Mouse (Mus musculus) regulatory T cell (primary cell): ENCODE results near the gene Ccni.

Experiments used
- in situ Hi-C: fragments of 300-600 bp; cut with MboI, MseI; formaldehyde crosslinking; loops from one replicate; pipeline ENCODE4 v1.15.1; 2025; ENCODE audit warnings: high pct_unique_total_duplicates

The Ccni gene

DNA sequence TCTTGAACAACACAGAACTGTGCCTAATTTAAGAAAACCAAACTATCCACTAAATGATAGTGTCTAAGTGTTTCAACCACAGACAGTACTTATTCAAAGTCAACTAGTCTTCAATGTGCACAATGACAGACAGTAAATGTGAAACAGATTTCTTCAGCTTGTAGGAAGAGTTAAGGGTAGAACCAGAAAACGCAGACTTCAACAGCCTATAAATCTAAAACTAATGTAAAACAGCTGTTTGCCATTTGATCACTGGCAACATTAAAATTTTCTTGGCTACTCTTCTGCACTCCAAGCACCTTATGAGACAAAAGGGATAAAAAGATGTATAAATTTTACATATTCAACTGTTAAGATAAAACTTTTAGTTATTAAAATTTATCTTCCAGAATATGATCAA is 5.1 kb downstream of the Ccni start:
- in situ Hi-C loops: no loop called here

DNA sequence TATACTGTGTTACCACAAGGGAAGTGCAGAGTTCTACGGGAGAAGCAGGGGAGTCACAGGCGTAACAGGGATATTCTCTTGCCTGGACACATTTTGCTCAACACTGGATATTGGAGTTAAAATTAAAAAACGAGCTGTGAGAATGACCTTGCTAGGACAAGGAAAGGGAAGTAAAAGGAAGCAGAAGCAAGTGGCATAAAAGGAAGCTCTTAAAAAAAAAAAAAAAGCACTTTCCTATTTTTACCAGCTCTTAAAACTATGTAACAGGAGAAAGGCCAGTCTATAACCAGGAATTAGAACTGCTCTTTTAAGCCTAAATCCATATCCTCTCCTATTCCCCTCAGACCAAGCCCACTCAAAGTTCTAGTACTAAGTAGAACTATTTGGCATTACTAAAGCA is 8.1 kb downstream of the Ccni start:
- in situ Hi-C loops: no loop called here

DNA sequence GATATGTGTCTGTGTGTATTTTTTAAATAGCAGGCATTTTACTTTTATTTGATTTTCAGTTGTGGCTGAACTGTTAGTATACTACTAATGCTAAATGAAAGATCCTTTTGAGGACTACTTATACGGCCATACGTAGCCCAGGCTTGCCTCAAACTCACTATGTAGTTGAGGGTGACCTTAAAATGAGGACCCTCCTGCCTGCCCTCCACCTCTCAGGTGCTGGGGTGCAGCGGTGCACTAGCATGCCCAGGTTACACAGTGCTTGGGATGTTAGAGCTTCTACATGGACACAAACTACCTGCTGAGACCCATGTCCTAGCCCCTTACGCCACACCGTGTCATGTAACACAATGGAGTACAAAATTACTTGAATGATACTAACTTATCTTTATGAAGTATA is 15.9 kb downstream of the Ccni start:
- in situ Hi-C loops: no loop called here

DNA sequence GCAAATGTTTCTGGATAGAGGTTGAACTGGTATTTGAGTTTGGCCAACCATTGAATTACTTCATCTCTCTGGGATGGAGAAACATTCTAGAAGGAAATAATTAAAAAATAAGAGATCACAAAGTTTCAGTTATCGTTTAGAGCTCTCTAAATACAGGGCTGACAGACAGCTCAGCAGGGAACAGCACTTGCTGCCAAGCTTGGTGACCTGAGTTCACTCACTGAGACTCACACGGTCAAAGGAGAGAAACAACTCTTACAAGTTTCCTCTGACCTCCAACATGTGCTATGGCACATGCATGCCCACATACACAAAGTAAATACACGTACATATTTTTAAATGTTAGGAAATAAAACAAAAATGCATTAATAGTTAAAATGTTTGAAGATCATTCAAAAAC is 16.7 kb downstream of the Ccni start:
- in situ Hi-C loops: no loop called here

DNA sequence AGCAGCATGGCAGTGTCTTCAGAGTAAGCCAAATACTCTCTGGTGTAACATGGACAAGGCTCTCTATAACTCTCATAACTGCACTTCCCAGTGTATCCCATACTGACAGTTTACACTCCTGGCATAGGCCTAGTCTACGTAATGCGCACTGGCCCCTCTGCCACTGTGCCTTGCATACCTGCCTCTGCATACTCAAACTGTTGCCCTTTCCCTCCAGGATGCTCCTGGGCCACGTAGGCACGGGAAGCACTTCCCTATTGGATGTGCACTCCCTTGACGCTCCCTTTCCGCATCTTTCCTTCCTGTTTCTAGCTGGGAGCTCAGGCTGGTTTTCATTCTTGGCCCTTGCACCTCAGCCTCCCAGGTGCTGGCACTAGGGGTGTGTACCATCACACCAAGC is 21.7 kb downstream of the Ccni start:
- in situ Hi-C loops: no loop called here

DNA sequence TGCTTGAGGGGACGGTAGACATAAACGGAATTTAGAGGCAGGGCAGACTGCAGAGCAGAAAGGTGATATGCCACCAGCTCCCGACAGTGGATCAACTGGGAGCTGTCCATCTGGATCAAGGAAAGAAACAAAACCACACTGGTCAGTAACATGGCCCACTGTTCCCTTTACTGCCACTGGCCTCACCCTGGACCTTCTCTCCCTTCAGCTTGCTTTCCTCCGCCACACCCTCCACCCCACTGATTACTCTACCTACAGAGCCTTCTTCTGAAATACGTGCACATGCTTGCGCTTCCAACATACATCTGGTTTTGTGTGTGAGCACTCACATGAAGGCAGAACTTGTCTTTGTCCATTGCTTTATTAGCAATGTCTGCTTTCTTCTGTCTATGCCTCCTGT is 23.0 kb downstream of the Ccni start:
- in situ Hi-C loops: no loop called here

DNA sequence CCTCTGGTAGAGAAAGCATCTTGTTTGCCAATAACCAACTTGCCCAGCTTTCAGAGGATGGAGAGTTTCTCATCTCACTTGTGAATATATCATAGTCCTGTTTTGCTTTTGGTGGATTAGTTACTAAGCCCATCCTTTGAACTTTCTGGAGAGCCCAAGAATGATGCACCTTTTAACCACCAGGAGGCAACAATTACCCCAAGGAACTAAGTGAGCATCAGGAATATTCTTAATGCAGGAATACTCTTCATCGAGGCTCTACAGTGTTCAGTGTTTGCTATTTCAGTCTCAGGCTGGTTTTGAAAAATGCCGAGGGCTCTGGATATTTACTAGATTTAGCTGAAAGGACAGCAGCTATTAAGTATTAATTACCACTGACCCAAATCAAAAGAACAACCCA is 26.0 kb downstream of the Ccni start:
- in situ Hi-C loops: no loop called here

DNA sequence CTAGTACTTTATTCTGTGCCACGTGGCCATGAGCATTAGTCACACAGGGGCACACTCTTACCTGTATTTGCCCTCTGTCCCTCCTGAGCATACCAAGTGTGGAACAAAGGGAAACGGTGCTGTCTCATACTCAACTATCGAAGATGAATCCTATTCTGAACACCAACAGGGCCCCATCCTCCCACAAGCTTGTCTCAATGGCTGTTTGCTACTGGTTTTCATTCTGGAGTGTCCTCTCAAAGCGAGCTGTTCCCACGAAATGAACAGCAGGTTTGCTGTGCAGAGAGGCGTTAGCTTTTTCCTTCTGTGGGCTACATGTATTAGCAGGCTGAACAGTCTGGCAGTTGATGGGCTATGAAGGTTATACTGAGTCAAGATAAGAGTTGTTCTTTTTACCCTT is 27.7 kb downstream of the Ccni start:
- in situ Hi-C loops: no loop called here

DNA sequence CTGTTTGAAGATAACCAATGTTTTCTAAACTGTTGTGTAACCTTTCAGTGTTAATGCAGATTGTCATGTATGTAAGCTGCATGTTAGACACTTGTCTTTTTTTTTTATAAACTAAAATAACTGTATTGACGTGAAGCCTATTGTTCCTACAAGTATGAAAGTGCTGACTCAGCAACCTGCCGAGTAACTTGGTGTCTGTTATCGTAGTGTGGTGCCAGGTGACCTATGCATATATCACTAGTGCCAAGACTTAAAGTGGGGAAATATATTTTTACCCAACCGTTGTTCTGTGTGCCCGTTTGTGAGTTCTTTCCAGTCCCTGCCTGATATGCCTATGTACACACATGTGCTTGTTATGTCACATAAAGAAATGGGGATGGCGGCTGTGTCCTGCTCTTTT is 31.6 kb downstream of the Ccni start:
- in situ Hi-C loops: no loop called here

DNA sequence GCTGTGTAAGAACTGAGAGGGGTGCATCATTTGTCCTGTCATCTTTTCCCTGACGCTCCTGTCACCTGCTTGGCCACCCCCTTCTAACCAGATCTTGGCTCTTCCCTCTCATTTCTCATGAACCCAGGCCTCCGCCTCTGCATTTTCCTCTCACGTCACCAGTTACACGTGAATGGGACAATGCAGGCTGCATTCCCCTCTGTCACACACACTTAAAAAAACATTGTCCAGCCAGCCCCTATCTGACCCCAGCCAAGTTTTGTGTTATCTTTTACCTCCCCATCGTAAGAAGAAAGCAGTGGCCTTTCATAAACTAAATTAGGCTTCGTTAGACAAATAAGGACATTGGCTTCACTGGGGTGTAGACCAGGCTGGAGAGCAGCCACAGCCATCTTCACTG is 33.8 kb downstream of the Ccni start:
- in situ Hi-C loops: no loop called here

DNA sequence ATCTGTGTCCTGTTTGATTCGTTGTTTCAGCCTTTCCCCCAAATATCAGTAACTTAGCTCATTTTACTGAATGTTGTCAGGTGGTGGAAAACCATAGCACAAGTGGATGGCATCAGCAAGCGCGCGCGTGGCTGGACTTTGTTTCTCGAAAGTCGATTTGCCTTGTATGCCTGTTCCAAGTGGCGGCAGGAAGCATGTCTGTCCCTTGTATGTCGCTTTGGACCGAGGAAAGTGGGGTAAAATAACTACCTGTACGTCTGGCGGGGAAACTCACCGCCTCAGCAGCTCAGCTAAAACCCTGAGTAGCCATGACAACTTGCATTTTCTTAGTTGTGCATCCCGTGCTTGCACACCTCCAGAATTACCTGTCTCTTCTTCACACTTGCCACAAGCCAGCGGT is 34.9 kb downstream of the Ccni start:
- in situ Hi-C loops: no loop called here

DNA sequence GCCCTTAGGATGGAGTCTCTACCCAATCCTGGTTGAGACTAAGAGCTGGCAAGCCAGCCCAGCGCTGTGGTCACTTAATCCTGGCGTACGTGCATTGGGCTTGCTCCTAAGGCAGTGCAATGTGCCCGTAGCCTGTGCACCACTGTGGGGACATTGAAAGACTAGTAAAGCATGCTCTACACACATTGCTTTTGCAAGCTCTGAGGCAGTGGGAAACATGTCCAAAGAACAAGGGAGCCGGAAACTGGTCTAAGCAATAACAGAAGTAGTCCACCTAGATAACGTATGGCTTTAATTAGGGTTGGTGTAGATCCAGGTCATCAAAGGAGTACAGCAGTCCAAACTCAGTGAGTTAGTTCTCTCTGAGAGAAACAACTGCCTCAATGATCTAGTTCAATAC is 37.6 kb downstream of the Ccni start:
- in situ Hi-C loops: loop anchor here (5.0 to 10.0 kb wide), 2 partner anchors 46 to 184 kb away; no protein-coding TSS in a partner anchor

DNA sequence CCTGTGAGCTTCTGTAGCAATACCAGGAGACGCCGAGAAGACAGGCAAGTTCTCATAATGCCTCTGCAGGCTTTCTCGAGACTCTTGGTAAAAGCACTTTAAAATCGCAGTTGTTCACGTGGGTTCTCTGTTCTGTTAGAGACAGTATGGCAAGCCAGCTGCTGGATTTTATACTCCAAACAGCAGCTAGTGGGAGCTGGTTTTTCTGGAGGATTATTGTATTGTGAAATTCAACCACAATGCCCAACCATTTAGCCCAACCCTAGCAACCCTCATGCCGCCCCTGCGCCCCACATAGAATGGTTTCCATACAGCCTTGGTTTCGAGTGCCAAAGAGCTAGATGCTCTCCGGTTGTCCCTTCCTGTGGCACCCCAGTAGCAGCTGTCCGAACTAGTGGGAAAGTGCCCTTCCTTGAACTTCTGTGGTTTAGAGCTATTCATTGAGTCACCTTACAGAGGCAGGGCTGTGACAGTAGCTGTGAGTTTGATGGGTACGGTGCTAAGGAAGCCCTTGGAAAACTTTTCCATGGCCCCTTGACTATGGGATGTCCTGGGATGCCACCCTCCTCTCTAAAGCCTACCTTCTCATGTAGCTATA is 38.3 kb downstream of the Ccni start:
- in situ Hi-C loops: loop anchor here (5.0 to 10.0 kb wide), 2 partner anchors 46 to 183 kb away; no protein-coding TSS in a partner anchor

DNA sequence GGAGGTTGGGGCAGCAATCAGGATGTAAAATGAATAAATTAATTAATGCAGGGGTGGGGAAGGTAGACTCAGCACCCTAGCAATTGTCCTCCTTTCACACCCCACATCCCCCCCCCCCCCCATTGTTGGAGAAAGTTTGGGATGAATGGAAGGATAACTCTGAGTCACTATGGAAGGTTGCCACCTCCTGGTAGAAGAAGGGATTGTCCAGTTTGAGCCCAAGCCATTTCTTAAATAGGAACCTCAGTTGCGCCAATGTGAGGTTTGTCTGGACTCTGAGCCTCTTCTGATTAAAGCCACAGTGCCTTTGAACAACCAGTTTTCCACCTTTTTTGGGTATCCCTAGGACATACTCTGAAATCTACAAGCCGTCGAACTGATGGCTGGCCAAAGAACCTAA is 42.8 kb downstream of the Ccni start:
- in situ Hi-C loops: loop anchor here (10.0 kb wide), 1 partner anchor 179 kb away; no protein-coding TSS in a partner anchor

DNA sequence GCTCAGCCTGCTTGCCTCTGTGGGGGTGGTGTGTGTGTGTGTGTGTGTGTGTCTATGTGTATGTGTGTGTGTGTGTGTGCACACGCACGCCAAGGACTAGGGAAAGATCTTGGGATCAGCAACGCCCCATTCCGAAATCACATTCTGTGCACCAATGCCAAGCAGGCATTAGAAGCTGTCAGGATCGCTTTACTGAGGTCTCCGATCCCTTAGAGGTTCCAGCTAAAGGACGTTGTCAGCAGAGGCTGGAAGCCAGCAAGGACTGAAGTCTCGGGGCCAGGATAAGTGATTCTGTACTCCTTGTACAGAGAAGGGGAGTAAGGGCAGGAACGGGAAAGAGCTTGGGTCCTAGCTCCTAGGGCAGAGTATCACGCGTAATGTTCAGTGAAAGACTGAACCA is 51.9 kb downstream of the Ccni start:
- in situ Hi-C loops: no loop called here

DNA sequence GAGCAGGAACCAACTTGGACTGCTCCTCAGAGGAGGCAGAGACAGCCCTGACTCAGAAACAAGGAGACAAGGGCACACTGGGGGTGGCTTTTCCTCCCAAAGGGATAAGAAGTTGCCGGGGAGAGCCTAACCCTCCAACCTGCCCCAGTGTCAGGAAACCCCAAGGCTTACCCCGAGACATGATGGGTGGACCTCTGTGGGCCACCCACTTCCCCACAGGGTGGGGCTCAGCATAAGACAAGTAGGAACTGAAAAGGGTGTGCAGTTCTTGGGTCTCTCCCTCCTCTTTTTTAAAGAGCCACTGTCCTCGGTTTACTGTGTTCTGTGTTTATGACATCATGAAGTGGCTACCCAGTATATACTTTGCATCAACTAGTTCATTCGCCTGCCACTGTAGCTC is 53.8 kb downstream of the Ccni start:
- in situ Hi-C loops: no loop called here

DNA sequence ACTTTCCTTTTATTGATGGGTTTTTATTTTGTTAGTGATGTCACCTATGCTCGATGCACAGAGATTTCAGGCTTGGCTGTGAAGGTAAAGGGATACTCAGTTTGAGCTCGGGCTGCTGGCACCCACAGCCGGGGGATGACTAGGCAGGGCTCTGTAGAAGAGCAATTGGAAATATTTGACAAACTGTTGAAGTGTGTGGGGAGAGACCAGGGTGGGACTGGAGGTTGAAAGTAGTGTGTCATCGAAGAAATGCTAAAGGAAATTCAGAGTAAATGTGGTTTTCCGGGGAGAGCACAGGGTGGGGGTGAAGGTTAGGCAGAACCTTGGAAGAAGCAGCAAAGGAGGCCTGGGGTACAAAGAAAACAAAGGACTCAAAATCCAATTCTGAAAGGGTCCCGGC is 54.3 kb downstream of the Ccni start:
- in situ Hi-C loops: no loop called here

DNA sequence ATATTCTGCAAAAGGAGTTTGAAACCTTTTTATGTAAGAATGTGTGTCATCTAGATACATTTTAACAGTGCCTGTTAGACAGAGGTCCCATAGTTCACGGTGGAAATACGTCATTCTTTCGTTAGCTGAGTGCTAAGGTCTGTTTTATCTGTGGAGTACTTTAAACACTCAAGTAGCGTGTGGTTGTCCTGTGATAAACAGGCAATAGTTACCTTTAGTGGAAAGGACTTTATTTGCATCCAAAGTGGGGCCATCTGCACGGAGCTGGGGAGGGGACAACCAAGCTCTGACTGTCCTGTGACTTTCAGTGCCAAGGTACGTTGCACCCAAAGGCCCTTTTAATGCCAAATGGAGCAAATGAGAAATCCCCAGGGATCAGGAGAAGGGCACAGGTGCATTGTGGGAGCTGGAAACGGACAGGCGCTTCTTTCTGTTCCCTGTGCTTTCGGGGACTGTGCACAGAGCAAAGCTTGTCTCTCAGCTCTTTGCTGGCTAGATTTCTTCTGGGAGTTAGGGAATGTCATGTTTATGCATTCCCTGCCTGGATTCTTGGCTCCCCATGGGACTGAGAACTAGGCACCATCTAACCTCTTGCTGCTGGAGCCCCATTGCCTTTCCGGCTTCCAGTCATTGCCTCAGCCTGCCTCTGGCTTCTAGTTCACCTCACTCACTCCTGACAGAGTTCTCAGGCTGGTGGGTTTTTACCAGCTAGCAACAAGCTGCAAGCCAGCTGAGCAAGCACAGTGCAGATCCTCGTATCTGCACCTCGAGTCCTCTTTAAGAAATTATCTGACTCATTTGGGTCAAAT is 56.1 kb downstream of the Ccni start:
- in situ Hi-C loops: no loop called here

DNA sequence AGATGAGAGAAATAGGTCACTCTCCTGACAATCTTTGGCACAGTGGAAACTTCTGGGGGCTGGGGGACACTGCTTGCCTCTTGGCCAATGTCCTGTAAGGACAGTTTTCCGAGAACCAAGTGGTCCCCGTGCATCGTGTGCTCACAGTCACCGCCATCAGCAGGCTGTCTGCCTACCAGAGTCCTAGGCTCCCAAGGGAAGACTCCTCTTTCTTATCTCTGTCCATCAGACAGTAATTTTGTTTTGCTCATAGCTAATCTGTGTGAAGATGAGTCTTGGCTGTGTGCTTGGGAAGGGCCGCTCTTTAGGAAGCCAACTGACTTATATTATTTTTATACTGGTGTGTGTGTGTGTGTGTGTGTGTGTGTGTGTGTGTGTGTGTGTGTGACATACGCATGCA is 60.8 kb downstream of the Ccni start:
- in situ Hi-C loops: no loop called here

DNA sequence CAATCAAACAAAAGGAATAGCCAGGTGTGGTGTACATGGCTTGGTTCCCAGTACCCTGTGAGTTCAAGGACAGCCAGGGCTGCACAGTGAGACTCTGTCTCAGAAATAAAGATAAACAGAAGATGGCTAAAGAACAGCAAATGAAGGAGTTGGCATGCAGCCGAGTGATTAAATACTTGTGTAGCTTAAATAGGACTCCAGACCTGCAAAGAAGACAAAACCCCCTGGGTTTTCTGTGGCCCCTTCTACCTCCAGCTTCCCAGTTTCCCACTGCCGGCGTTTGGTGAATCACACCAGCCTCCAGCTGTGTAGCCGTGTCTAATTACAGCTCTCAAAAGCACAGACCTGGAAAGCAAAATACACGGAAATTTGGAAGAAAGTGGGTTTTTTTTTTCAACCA is 61.4 kb downstream of the Ccni start:
- in situ Hi-C loops: no loop called here

DNA sequence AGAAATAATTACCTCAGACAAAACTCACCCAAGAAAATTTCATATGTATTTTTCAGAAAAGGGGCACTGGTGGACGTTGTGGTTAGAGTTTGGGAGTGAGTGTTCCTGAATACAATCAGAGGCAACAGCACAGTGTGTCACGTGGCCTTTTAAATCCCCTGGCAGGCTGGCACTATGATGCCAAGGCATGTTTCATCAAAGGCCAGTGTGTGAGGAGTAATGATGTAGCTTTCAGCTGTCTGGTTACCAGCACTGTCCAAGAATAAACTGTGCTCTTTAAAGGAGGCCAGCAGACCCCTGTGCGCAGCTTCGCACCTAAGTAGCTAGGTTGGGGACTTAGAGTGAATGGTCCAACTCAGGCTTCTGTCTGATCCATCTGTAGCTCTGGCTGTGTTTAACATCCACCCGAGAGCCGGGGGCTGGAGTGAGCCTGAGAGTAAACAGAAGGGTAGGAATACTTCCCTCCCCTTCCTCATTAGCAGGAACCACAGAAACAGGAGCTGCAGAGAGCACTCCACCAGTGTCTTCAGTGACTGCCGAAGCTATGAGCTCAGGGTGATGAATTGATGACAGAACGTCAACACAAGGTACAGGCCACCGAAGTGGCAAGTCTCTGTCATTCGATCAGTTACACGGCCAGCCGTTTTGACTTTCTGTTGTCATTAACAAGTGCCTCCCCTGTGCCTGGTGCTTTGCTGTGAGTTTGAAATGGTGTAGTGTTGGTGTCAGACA is 62.8 kb downstream of the Ccni start:
- in situ Hi-C loops: no loop called here

DNA sequence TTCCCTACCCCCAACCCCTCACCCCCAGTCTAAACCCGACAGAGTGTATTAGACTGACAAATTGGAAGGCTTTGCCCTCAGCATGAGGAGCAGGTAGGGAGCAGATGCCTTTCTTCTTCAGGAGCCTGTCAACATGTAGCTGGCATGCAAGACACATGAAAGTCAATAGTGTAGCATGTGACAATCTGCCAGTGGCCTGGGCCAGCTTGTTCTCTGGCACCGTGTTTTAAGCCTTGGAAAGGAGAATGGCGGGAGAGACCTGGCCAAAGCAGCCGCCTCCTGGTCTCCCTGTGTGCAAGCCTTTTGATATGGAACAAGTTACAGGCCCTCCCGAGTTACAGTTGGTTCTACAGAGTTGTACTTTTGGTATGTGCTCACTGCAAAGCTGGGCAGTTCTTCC is 65.5 kb downstream of the Ccni start:
- in situ Hi-C loops: no loop called here

DNA sequence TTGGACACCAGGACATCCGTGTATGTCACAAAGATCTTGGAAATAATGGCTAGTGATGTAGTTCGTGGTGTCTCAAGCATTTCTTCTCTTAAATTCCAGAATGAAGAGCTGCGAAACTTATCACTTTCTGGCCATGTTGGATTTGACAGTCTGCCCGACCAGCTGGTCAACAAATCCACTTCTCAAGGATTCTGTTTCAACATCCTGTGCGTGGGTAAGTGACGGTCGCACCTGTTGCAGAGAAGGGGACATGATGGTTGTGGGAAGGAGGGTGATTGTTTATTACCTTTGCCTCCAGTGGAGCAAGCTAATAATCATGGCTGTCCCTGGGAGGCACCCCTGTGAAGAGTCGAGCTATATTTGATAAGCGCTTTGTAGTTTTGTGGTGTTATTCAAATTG is 66.9 kb downstream of the Ccni start:
- in situ Hi-C loops: loop anchor here (5.0 kb wide), 1 partner anchor 37 kb away; no protein-coding TSS in a partner anchor
